Mouse (Mus musculus) ES-Bruce4 (cell line): ENCODE data around the gene Fgfr2.

Experiments used
- CTCF ChIP-seq: IDR thresholded peaks from one replicate; pipeline ENCODE4 v1.8.1; 2011; ENCODE audit warnings: low read depth, low read length
- EP300 ChIP-seq: IDR thresholded peaks from 2 replicates; pipeline ENCODE4 v1.6.1; 2011; ENCODE audit warnings: low read depth, low read length; ENCODE audit not compliant: insufficient read depth

GRCm38 (mm10) chr7:130288719-130289427 is 2834.3 kb downstream of the Fgfr2 start:
- TF ChIP-seq CTCF = no peak
- TF ChIP-seq EP300 = no peak
